Mouse (Mus musculus) ovary, postnatal 36 days (tissue): ENCODE data around the gene Gm8439.

Experiments used
- DNase-seq: peaks from one replicate; pipeline ENCODE4 v3.0.0; 2022; ENCODE audit warnings: low spot score, mixed read lengths

The Gm8439 gene

GRCm38 (mm10) chr4:120612304-120613080 lies 23.9 kb downstream of the Gm8439 start:
- peak; percentile 42 for DNase-seq

- peak; percentile 36 for DNase-seq
Observed at GRCm38 (mm10) chr4:120613691-120614329, 25.3 kb downstream of the Gm8439 start.

GRCm38 (mm10) chr4:120614644-120615043 lies 26.1 kb downstream of the Gm8439 start:
- no peak for DNase-seq

- DNase-seq: peak; percentile 63
Observed at GRCm38 (mm10) chr4:120615528-120616081, 27.1 kb downstream of the Gm8439 start.

GRCm38 (mm10) chr4:120616199-120617025 lies 27.9 kb downstream of the Gm8439 start:
- peak; percentile 61 for DNase-seq

- DNase-seq: no peak
Observed at GRCm38 (mm10) chr4:120627728-120628127, 39.2 kb downstream of the Gm8439 start.

GRCm38 (mm10) chr4:120630218-120630931 lies 41.8 kb downstream of the Gm8439 start:
- DNase-seq: no peak

GRCm38 (mm10) chr4:120631828-120632227 lies 43.3 kb downstream of the Gm8439 start:
- DNase-seq: no peak

GRCm38 (mm10) chr4:120635351-120635750 lies 46.8 kb downstream of the Gm8439 start:
- no peak for DNase-seq

- DNase-seq: no peak
Observed at GRCm38 (mm10) chr4:120641946-120642345, 53.4 kb downstream of the Gm8439 start.

GRCm38 (mm10) chr4:120643899-120644298 lies 55.4 kb downstream of the Gm8439 start:
- DNase-seq: no peak

GRCm38 (mm10) chr4:120649369-120650207 lies 61.0 kb downstream of the Gm8439 start:
- peak; percentile 31 for DNase-seq

GRCm38 (mm10) chr4:120650208-120650592 lies 61.7 kb downstream of the Gm8439 start:
- no peak for DNase-seq

GRCm38 (mm10) chr4:120655898-120656297 lies 67.4 kb downstream of the Gm8439 start:
- DNase-seq: no peak
